Mouse (Mus musculus) bone marrow, adult 2 months (tissue): Measurements from ENCODE around the gene Wrap53.

Experiments used
- CTCF ChIP-seq: fragments of 200-500 bp; IDR thresholded peaks from 2 replicates; pipeline ENCODE4 v1.5.1; 2011; ENCODE audit warnings: low read length, control low read depth; ENCODE audit not compliant: control insufficient read depth, insufficient read depth
- POLR2A ChIP-seq: fragments of 200-500 bp; IDR thresholded peaks from 2 replicates; pipeline ENCODE4 v1.6.1; 2011; ENCODE audit warnings: low read depth, mild to moderate bottlenecking, control low read depth, low read length, borderline replicate concordance; ENCODE audit not compliant: control insufficient read depth

- TF ChIP-seq CTCF = no peak
- peak; percentile 78; the same call in 1 of the 2 replicates for TF ChIP-seq POLR2A
Observed at GRCm38 (mm10) chr11:69581147-69581688, 1.2 kb upstream of the Wrap53 start.
